Mouse (Mus musculus): Measurements from ENCODE around the gene Hmgcl.
A peak's percentile ranks its signal among the peaks of the same experiment; 100 is the strongest.
"Not testable (repeated sequence)": the region's sequence is repeated elsewhere in the genome, so short reads cannot be mapped to it uniquely, and the experiment has no call there.

Gene Hmgcl

GRCm38 (mm10) chr4:135926861-135927260, 19.4 kb upstream of the Hmgcl start:
- DNase-seq (ENCODE audit: low spot score in 2 of 2): no peak

- no peak for DNase-seq (ENCODE audit: low spot score in 2 of 2)
Measured at GRCm38 (mm10) chr4:135928376-135928775, 17.9 kb upstream of the Hmgcl start.

- DNase-seq (ENCODE audit: low spot score in 2 of 2): no peak
Measured at GRCm38 (mm10) chr4:135929405-135929804, 16.8 kb upstream of the Hmgcl start.

GRCm38 (mm10) chr4:135929828-135930227, 16.4 kb upstream of the Hmgcl start:
- DNase-seq (ENCODE audit: low spot score in 2 of 2): no peak

- no peak for DNase-seq (ENCODE audit: low spot score in 2 of 2)
Measured at GRCm38 (mm10) chr4:135930239-135930638, 16.0 kb upstream of the Hmgcl start.

GRCm38 (mm10) chr4:135931832-135932231, 14.4 kb upstream of the Hmgcl start:
- DNase-seq (ENCODE audit: low spot score in 2 of 2): no peak

GRCm38 (mm10) chr4:135934708-135935500, 11.3 kb upstream of the Hmgcl start:
- no peak for DNase-seq (ENCODE audit: low spot score in 2 of 2)

- no peak for DNase-seq (ENCODE audit: low spot score in 2 of 2)
Measured at GRCm38 (mm10) chr4:135935502-135935901, 10.7 kb upstream of the Hmgcl start.

- DNase-seq (ENCODE audit: low spot score in 2 of 2): no peak
Measured at GRCm38 (mm10) chr4:135938858-135939257, 7.4 kb upstream of the Hmgcl start.

GRCm38 (mm10) chr4:135941026-135941425, 5.2 kb upstream of the Hmgcl start:
- DNase-seq (ENCODE audit: low spot score in 2 of 2): not testable (repeated sequence)

- DNase-seq (ENCODE audit: low spot score in 2 of 2): no peak
Measured at GRCm38 (mm10) chr4:135942193-135942592, 4.1 kb upstream of the Hmgcl start.

- DNase-seq (ENCODE audit: low spot score in 2 of 2): no peak
Measured at GRCm38 (mm10) chr4:135943389-135943788, 2.9 kb upstream of the Hmgcl start.

GRCm38 (mm10) chr4:135945706-135946105, 542 bp upstream of the Hmgcl start:
- no peak for DNase-seq (ENCODE audit: low spot score in 2 of 2)

GRCm38 (mm10) chr4:135946659-135947301, 532 bp downstream of the Hmgcl start:
- DNase-seq (ENCODE audit: low spot score in 2 of 2): no peak

GRCm38 (mm10) chr4:135948142-135948541, 1.9 kb downstream of the Hmgcl start:
- no peak for DNase-seq (ENCODE audit: low spot score in 2 of 2)

GRCm38 (mm10) chr4:135949475-135949874, 3.2 kb downstream of the Hmgcl start:
- DNase-seq (ENCODE audit: low spot score in 2 of 2): no peak

GRCm38 (mm10) chr4:135949911-135950310, 3.7 kb downstream of the Hmgcl start:
- no peak for DNase-seq (ENCODE audit: low spot score in 2 of 2)

GRCm38 (mm10) chr4:135950365-135950764, 4.1 kb downstream of the Hmgcl start:
- DNase-seq (ENCODE audit: low spot score in 2 of 2): no peak

- no peak for DNase-seq (ENCODE audit: low spot score in 2 of 2)
Measured at GRCm38 (mm10) chr4:135951505-135951904, 5.3 kb downstream of the Hmgcl start.

GRCm38 (mm10) chr4:135953179-135953578, 6.9 kb downstream of the Hmgcl start:
- DNase-seq (ENCODE audit: low spot score in 2 of 2): no peak

- peak; percentile 65 to 81 for DNase-seq (ENCODE audit: low spot score in 2 of 2)
Measured at GRCm38 (mm10) chr4:135954241-135954640, 8.0 kb downstream of the Hmgcl start.

- DNase-seq (ENCODE audit: low spot score in 2 of 2): no peak
Measured at GRCm38 (mm10) chr4:135955886-135956285, 9.6 kb downstream of the Hmgcl start.

- DNase-seq (ENCODE audit: low spot score in 2 of 2): no peak
Measured at GRCm38 (mm10) chr4:135958354-135958753, 12.1 kb downstream of the Hmgcl start.

Data from frontal cortex, postnatal 36 days (tissue).